Mouse (Mus musculus): ENCODE measurements around the gene Fcor.

GRCm38 (mm10) chr8:3631478-3631875 lies 40.7 kb downstream of the Fcor start:
- TF ChIP-seq CTCF (IDR thresholded peaks at IDR 0.05; ENCODE audit: insufficient read depth, low read depth, low read length) (no peak), POLR2A (IDR thresholded peaks at IDR 0.05; ENCODE audit: insufficient read depth, low read depth, low read length) (no peak)
